Mouse (Mus musculus) ES-E14 (cell line): Measurements from ENCODE around the gene Kpna6. TPM values are rescaled to one million over a fixed set of nuclear protein-coding genes. Genes with fewer than 3 reads are reported as not detected.
"Not testable (repeated sequence)": the region's sequence is repeated elsewhere in the genome, so short reads cannot be mapped to it uniquely, and the experiment has no call there.

ENCODE experiments used
- DNase-seq: peaks from one replicate; pipeline ENCODE4 v3.0.0-alpha.2; 2013; ENCODE audit warnings: low read depth, low spot score
- H3K27ac ChIP-seq: 2 replicates; pipeline ENCODE4 v1.5.1; 2012; ENCODE audit warnings: low read depth, mild to moderate bottlenecking, low read length, moderate library complexity, mixed read lengths; ENCODE audit not compliant: poor library complexity, insufficient read depth, severe bottlenecking
- H3K36me3 ChIP-seq: 2 replicates; pipeline ENCODE4 v1.6.1; 2012; ENCODE audit warnings: mild to moderate bottlenecking, low read length, moderate library complexity, mixed read lengths; ENCODE audit not compliant: control insufficient read depth, poor library complexity, insufficient read depth, severe bottlenecking
- H3K4me1 ChIP-seq, 2 experiments: fragments of 150-350 bp in 1 of 2; sonication (generic) in 1 of 2; 2 replicates each; pipeline ENCODE4 v1.6.1; 2012; ENCODE audit warnings: low read length in 2 of 2, mild to moderate bottlenecking in 1 of 2, mixed read lengths in 1 of 2; ENCODE audit not compliant: control insufficient read depth in 2 of 2, insufficient read depth in 2 of 2, poor library complexity in 1 of 2
- H3K4me3 ChIP-seq, 2 experiments: fragments of 150-350 bp in 1 of 2; sonication (generic) in 1 of 2; 2 replicates each; pipeline ENCODE4 v1.5.1; 2012; ENCODE audit warnings: low read length in 2 of 2, low read depth in 1 of 2, mild to moderate bottlenecking in 1 of 2, mixed read lengths in 1 of 2; ENCODE audit not compliant: insufficient read depth in 1 of 2, poor library complexity in 1 of 2, severe bottlenecking in 1 of 2
- H3K9ac ChIP-seq: 2 replicates; pipeline ENCODE4 v1.6.1; 2012; ENCODE audit warnings: low read depth, mild to moderate bottlenecking, low read length, mixed read lengths; ENCODE audit not compliant: poor library complexity, insufficient read depth, severe bottlenecking
- H3K9me3 ChIP-seq: fragments of 150-350 bp; sonication (generic); 2 replicates; pipeline ENCODE4 v1.6.1; 2012; ENCODE audit warnings: low read depth, mild to moderate bottlenecking, low read length; ENCODE audit not compliant: control insufficient read depth, insufficient read depth
- CHD2 ChIP-seq: IDR thresholded peaks from 2 replicates; pipeline ENCODE4 v1.6.1; 2014; ENCODE audit warnings: mild to moderate bottlenecking, low read depth, low read length, inconsistent platforms
- HCFC1 ChIP-seq: IDR thresholded peaks from 2 replicates; pipeline ENCODE4 v1.6.1; 2012; ENCODE audit warnings: low read length, inconsistent platforms, borderline replicate concordance; ENCODE audit not compliant: insufficient read depth
- MAFK ChIP-seq: IDR thresholded peaks from 2 replicates; pipeline ENCODE4 v1.6.1; 2014; ENCODE audit warnings: mild to moderate bottlenecking, low read depth, low read length, inconsistent platforms; ENCODE audit not compliant: insufficient read depth
- ZC3H11A ChIP-seq: IDR thresholded peaks from 2 replicates; pipeline ENCODE4 v1.6.1; 2012; ENCODE audit warnings: low read depth, mild to moderate bottlenecking, inconsistent platforms, low read length, borderline replicate concordance
- ZNF384 ChIP-seq: IDR thresholded peaks from 2 replicates; pipeline ENCODE4 v1.6.1; 2012; ENCODE audit warnings: low read depth, low read length, inconsistent platforms
- in situ Hi-C, 2 experiments: fragments of 600-800 bp; cut with MboI; formaldehyde crosslinking; loops; one replicate each; pipeline ENCODE4 v1.15.1; 2025; ENCODE audit warnings: low sequenced_read_pairs in 2 of 2, inconsistent platforms in 1 of 2; ENCODE audit not compliant: unreplicated experiment in 2 of 2
- total RNA-seq: library from RNA; depleted of rRNA; stranded (reverse); fragments of 300-350 nt; gene quantifications from 2 replicates; pipeline ENCODE4 v1.2.3, GENCODE M21; 2012

Gene Kpna6
- total RNA-seq, 1 experiment = 39.4 TPM

- in situ Hi-C loops = no loop called here
- Histone ChIP-seq H3K9me3 (no peaks in the 10 kb centered on the region), H3K4me1 (no peaks in the 10 kb centered on the region; a peak in 1 of 4 replicates), H3K36me3 (peaks cover 14% of the 10 kb centered on the region), H3K27ac (no peak overlapping the region), H3K4me3 (no peak overlapping the region), H3K9ac (no peak overlapping the region)
- DNase-seq = no peak
- TF ChIP-seq CHD2 (no peak), ZC3H11A (no peak), HCFC1 (no peak), MAFK (no peak), ZNF384 (no peak)
These were observed 29.9 kb upstream of the Kpna6 start for GRCm38 (mm10) chr4:129702454-129702853.

- H3K9ac ChIP-seq = no peak overlapping the region
- TF ChIP-seq ZNF384 (no peak), HCFC1 (no peak), ZC3H11A (no peak; the same call in 1 of the 2 replicates), MAFK (no peak), CHD2 (no peak)
- H3K36me3 ChIP-seq = peaks cover 14% of the 10 kb centered on the region
- in situ Hi-C loops = no loop called here
- no peaks in the 10 kb centered on the region; a peak in 1 of 4 replicates for H3K4me1 ChIP-seq
- DNase-seq = peak; percentile 91
- no peak overlapping the region for H3K4me3 ChIP-seq
- no peak overlapping the region for H3K27ac ChIP-seq
- no peaks in the 10 kb centered on the region for H3K9me3 ChIP-seq
These were observed 29.2 kb upstream of the Kpna6 start for GRCm38 (mm10) chr4:129701503-129702377.

GRCm38 (mm10) chr4:129700661-129701060 lies 28.1 kb upstream of the Kpna6 start:
- H3K9ac ChIP-seq, H3K27ac ChIP-seq, H3K9me3 ChIP-seq, DNase-seq, H3K36me3 ChIP-seq, H3K4me3 ChIP-seq, in situ Hi-C loops, H3K4me1 ChIP-seq: not testable (repeated sequence)

- Histone ChIP-seq H3K4me1 (peaks cover 0 to 2% of the 10 kb centered on the region in 2 experiments; a peak in 1 of 4 replicates), H3K27ac (no peak overlapping the region), H3K9ac (no peak overlapping the region), H3K36me3 (peaks cover 7% of the 10 kb centered on the region), H3K4me3 (no peak overlapping the region), H3K9me3 (no peaks in the 10 kb centered on the region)
- TF ChIP-seq ZNF384 (no peak), MAFK (no peak), CHD2 (no peak), HCFC1 (no peak), ZC3H11A (no peak)
- in situ Hi-C loops = no loop called here
- no peak for DNase-seq
These were observed 27.6 kb upstream of the Kpna6 start for GRCm38 (mm10) chr4:129700216-129700615.

- Histone ChIP-seq H3K36me3 (peaks cover 2% of the 10 kb centered on the region; the same call in 1 of the 2 replicates), H3K9ac (peak overlapping the region; percentile 97; the same call in 1 of the 2 replicates), H3K9me3 (no peaks in the 10 kb centered on the region), H3K27ac (no peak overlapping the region), H3K4me3 (peak overlapping the region; percentile 73 to 97; a peak in 3 of 4 replicates), H3K4me1 (0 out of 4 replicates have a peak, but pooled peaks cover 0 to 2% of the 10 kb centered on the region in 2 experiments)
- no peak for DNase-seq
- in situ Hi-C loops = no loop called here
- TF ChIP-seq CHD2 = no peak
- TF ChIP-seq MAFK = no peak
- TF ChIP-seq HCFC1 = no peak
- TF ChIP-seq ZC3H11A = no peak
- no peak for TF ChIP-seq ZNF384
These were observed 24.6 kb upstream of the Kpna6 start for GRCm38 (mm10) chr4:129697191-129697590.
